Mouse (Mus musculus) G1E (cell line): Measurements from ENCODE around the gene Itga7. TPM values are rescaled to one million over a fixed set of nuclear protein-coding genes. Genes with fewer than 3 reads are reported as not detected.

Experiments
- ATAC-seq: 2 replicates; pipeline ENCODE4 v1.8.0; 2016; ENCODE audit warnings: mild to moderate bottlenecking; ENCODE audit not compliant: insufficient number of reproducible peaks, poor library complexity, low FRiP score, severe bottlenecking; ENCODE audit errors: extremely low read depth
- DNase-seq: peaks from one replicate; pipeline ENCODE4 v3.0.0; 2012; ENCODE audit warnings: low spot score
- H3K27me3 ChIP-seq: 2 replicates; pipeline ENCODE4 v1.6.1; 2012; ENCODE audit warnings: mild to moderate bottlenecking, low read length, inconsistent platforms; ENCODE audit not compliant: insufficient read depth
- H3K36me3 ChIP-seq: replicated peaks from 2 replicates; pipeline ENCODE3; 2012; ENCODE audit warnings: mild to moderate bottlenecking, inconsistent platforms
- H3K4me1 ChIP-seq: 2 replicates; pipeline ENCODE4 v1.6.1; 2012; ENCODE audit warnings: low read depth, low read length, inconsistent platforms, mixed read lengths; ENCODE audit not compliant: insufficient read depth
- H3K4me3 ChIP-seq: 2 replicates; pipeline ENCODE4 v1.5.1; 2012; ENCODE audit warnings: low read depth, mild to moderate bottlenecking, inconsistent platforms, low read length, moderate library complexity, mixed read lengths
- H3K9me3 ChIP-seq: replicated peaks from 2 replicates; pipeline ENCODE4 v1.6.1; 2012; ENCODE audit warnings: inconsistent platforms
- CTCF ChIP-seq: IDR thresholded peaks from 2 replicates; pipeline ENCODE4 v1.5.1; 2012; ENCODE audit warnings: low read depth, low read length, inconsistent platforms, mixed read lengths
- GATA1 ChIP-seq: IDR thresholded peaks from 2 replicates; pipeline ENCODE4 v1.6.1; 2012; ENCODE audit warnings: borderline replicate concordance, low read length, inconsistent platforms, mixed read lengths
- GATA2 ChIP-seq: IDR thresholded peaks from 2 replicates; pipeline ENCODE4 v1.6.1; 2012; ENCODE audit warnings: low read depth, low read length, inconsistent platforms, borderline replicate concordance
- POLR2AphosphoS5 ChIP-seq: IDR thresholded peaks from 2 replicates; pipeline ENCODE4 v1.6.1; 2012; ENCODE audit warnings: low read depth, low read length, inconsistent platforms; ENCODE audit not compliant: insufficient replicate concordance
- TAL1 ChIP-seq: conservative IDR thresholded peaks from 2 replicates; pipeline ENCODE4 v1.6.1; 2012; ENCODE audit warnings: low read depth, low read length, inconsistent platforms, mixed read lengths
- polyA plus RNA-seq: library from polyadenylated mRNA; stranded (reverse); fragments of >175 nt; gene quantifications from 2 replicates; pipeline ENCODE4 v1.2.3, GENCODE M21; 2012
- total RNA-seq, 2 experiments: library from RNA; stranded (forward) in 1 of 2; stranded (reverse) in 1 of 2; fragments of 200-1000 nt in 1 of 2; fragments of >200 nt in 1 of 2; fragmentation: Nextera tagmentation in 1 of 2; gene quantifications; 2 replicates each; pipeline ENCODE4 v1.2.3; 2014 to 2017

Gene Itga7
- total and polyA plus RNA-seq, 3 experiments: 0.02 to 0.33 TPM; not detected in 1

DNA sequence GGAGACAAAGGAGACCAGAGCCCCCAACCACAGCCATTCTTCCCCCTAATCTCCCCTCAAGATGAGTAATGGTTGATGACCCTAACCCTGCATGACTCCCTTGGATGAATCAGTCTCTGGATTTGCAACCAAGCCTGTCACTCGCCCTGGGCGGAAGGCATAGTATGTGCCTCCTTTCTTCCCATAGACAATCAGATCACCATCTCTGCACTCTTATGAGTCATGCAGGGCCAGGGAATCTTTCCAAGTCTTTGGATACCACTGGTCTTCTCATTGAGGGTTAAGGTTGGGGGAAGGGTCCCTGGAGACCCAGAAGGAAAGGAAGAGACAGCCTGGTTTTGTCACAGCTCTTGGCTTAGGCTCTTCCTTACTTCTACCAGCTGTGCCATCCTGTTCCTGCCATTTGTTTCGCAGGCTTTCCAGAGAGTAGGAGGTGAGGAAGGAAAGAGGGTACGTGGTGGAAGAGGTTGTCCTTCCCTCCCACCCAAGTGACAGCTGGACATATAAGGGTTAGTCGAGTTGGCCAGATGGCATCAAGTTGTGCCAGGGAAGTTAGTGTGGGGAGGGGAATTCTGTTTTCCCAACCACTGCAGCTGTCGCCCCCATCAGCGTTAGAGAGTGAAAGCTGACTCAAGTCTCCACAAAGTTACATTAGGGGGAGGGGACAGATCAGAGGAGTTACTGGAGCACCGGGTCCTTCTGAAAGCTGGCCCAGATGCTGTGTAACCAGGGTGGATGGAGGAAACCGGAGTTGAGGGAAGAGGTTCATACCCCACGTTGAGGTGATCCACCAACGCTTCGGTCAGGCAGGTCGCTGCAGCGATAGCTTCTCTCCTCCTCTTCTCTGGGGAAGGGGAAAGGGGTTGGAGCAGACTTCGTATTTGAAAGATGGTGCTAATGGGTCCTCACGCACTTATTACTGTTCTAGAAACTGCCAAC lies 11.5 kb upstream of the Itga7 start:
- Histone ChIP-seq H3K27me3 (no peaks in the 10 kb centered on the region), H3K4me3 (peak overlapping the region; percentile 90), H3K4me1 (peaks cover 24% of the 10 kb centered on the region), H3K36me3 (peaks cover 48% of the 10 kb centered on the region), H3K9me3 (no peaks in the 10 kb centered on the region)
- TF ChIP-seq POLR2AphosphoS5: no peak
- TF ChIP-seq GATA1: no peak
- TF ChIP-seq TAL1: no peak
- no peak for TF ChIP-seq GATA2
- DNase-seq: no peak
- ATAC-seq: no peak

DNA sequence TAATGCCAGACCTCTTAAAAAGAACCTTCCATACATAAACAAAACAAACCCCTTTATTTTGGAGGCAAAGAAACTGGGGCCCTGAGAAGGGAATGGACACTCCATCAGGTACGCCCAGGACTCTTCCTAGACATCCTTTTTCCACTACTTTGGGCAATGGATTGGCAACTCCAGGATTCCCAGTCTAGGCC lies 10.9 kb upstream of the Itga7 start, which contains the start of gene Rdh5:
Gene Rdh5 (minus strand): TSS at position 67 of the 191 bp plus-strand sequence.
- H3K4me1 ChIP-seq: peaks cover 24% of the 10 kb centered on the region
- no peak for ATAC-seq
- TF ChIP-seq GATA1: no peak
- TF ChIP-seq CTCF: no peak
- TF ChIP-seq TAL1: no peak
- no peak for TF ChIP-seq POLR2AphosphoS5
- no peak for TF ChIP-seq GATA2

DNA sequence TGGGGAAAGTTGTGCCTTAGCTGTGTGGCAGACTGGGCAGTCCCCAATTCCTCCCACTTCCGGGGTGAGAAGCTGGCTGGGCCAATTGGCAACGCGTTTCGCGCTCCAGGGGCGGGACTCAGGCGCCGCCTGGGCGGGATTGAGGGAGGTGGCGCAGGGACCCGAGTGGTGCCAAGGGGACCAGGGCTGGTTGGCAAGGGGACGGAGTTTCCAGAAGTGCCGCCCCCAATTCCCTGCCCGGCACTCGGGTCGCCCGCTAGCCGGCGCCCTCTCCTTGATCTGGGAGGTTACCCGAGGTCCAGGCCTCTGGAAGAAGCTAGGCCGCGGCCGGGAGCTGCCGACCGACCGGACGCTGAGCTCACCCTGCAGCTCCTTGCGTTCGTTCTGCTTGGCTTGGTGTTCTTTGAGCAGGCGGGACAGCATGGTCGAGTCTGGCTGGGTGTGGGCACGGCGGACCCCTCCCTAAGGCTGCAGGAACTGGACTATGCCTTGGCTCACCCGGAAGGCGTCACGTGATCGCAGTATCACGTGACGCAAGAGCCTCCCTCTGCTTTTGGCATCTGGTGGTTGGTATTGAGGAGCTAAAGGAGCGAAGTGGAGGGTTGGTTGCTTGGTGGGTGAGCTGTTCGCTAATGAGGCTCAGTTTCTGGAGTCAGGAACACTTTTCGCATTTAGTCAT lies 10.5 kb upstream of the Itga7 start:
- peak; percentile 100 for DNase-seq
- TF ChIP-seq TAL1 (no peak), CTCF (no peak), GATA2 (no peak), POLR2AphosphoS5 (no peak), GATA1 (no peak)
- ATAC-seq: peak; percentile 98
- peaks cover 24% of the 10 kb centered on the region for H3K4me1 ChIP-seq
- peaks cover 9% of the 10 kb centered on the region for H3K27me3 ChIP-seq
- H3K36me3 ChIP-seq: peaks cover 38% of the 10 kb centered on the region
- H3K4me3 ChIP-seq: peak overlapping the region; percentile 90
- H3K9me3 ChIP-seq: no peaks in the 10 kb centered on the region

More for the DNA sequence above, 10.9 kb upstream of the Itga7 start, which contains the start of gene Rdh5:
- H3K9me3 ChIP-seq: no peaks in the 10 kb centered on the region
- H3K36me3 ChIP-seq: peaks cover 43% of the 10 kb centered on the region
- peaks cover 4% of the 10 kb centered on the region; the same call in 1 of the 2 replicates for H3K27me3 ChIP-seq
- H3K4me3 ChIP-seq: peak within 1 kb of the TSS; percentile 90
- no peak for DNase-seq

DNA sequence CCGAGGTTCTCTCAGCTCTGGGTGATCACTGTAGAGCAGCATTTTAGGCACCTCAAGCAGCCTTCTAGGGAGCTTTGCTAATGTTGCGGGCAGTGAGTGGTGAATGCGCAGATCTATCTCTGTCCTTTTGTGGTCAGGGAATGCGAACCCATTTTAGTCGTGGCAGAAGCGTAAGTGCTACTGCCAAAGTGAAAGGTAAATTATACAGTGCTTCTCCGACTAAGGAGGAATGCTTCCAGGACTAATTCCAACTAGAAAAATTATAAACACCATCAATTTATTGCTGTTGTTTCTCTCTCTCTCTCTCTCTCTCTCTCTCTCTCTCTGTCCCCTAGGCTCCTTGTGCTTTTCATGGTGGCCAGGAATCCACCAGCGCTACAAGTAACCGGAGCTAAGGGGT lies 9.7 kb upstream of the Itga7 start, which contains the start of gene Bloc1s1:
Gene Bloc1s1 (minus strand): TSS at position 101 of the 400 bp plus-strand sequence.
- ATAC-seq: no peak
- Histone ChIP-seq H3K4me3 (peak within 1 kb of the TSS; percentile 90), H3K36me3 (peaks cover 32% of the 10 kb centered on the region), H3K4me1 (peaks cover 24% of the 10 kb centered on the region), H3K27me3 (peaks cover 16% of the 10 kb centered on the region), H3K9me3 (no peaks in the 10 kb centered on the region)
- TF ChIP-seq GATA2: no peak
- TF ChIP-seq GATA1: no peak
- no peak for TF ChIP-seq TAL1
- no peak for TF ChIP-seq POLR2AphosphoS5
- TF ChIP-seq CTCF: no peak
- no peak for DNase-seq

DNA sequence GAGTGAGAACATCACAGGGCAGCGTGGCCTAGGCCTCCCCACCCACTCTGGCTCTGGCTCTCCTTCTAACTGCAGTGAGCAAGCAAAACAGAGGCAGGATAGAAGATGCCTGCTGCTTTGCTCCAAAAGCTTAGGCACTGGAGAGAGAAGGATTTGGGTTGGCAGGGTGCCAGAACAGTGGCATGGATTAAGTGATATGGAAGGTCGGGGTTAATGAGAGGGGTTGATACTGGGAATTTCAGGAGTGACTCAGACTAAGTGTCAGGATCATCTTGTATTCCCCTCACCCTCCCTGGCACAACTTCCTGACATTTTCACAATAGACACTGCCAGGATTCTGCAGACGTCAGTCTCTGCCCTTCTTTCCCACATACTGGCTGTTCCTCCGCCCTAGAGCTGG lies 5.3 kb upstream of the Itga7 start:
- DNase-seq (no peak), ATAC-seq (no peak; the same call in 1 of the 2 replicates)
- Histone ChIP-seq H3K4me3 (no peak overlapping the region), H3K9me3 (no peaks in the 10 kb centered on the region), H3K27me3 (peaks cover 38% of the 10 kb centered on the region), H3K4me1 (peaks cover 10% of the 10 kb centered on the region), H3K36me3 (no peaks in the 10 kb centered on the region)
- TF ChIP-seq TAL1: no peak
- no peak for TF ChIP-seq GATA1
- no peak for TF ChIP-seq CTCF
- no peak for TF ChIP-seq GATA2
- TF ChIP-seq POLR2AphosphoS5: no peak

DNA sequence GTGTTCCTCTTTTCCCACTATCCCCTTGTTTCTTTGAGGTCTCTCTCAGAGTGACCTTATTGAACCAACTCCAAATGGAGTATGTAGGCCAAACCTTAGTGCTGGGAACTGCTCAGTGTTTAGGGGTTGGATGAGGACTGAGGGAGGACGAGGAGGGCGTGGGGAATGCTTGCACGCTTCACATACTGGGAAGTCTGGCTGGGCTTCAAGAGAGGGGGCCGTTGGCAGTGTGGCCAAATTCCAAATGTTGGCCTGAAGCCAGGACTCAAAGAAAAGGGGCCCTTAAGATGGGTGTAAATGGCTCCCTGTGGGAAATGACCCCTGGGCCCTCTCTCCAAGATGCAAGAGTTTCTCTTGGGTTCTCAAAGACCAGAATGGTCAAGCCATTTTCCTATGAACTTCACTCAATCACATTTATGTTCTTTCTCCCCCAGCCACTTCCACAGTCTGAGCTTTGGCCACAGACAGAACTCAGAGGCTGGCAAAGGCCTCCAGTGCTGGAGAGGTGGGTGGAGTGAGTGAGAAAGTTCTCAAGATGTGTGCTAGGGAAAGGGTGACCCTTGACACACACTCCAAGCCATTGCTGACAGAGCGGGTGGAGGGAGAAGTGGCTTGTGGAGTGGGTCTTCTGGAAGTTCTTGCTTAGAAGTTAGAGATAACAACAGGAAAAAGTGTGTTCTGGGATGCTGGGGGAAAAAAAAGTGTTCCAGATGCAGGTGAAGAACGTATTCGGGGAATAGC lies 3.8 kb upstream of the Itga7 start:
- Histone ChIP-seq H3K27me3 (peaks cover 51% of the 10 kb centered on the region), H3K4me3 (no peak overlapping the region), H3K4me1 (no peaks in the 10 kb centered on the region), H3K9me3 (no peaks in the 10 kb centered on the region), H3K36me3 (no peaks in the 10 kb centered on the region)
- TF ChIP-seq TAL1 (no peak), CTCF (no peak), GATA1 (no peak), POLR2AphosphoS5 (no peak), GATA2 (no peak)
- no peak for ATAC-seq
- DNase-seq: no peak
